Mouse (Mus musculus) cerebellum, adult 2 months (tissue): ENCODE measurements around the gene Ntng2. TPM values are rescaled to one million over a fixed set of nuclear protein-coding genes. Genes with fewer than 3 reads are reported as not detected.

Experiments
- DNase-seq, 2 experiments: peaks; one replicate each; pipeline ENCODE4 v3.0.0; 2021
- H3K27ac ChIP-seq: fragments of 200-500 bp; 2 replicates; pipeline ENCODE4 v1.5.1; 2012; ENCODE audit warnings: low read length, control low read depth, inconsistent platforms; ENCODE audit not compliant: insufficient read depth
- H3K27me3 ChIP-seq: fragments of 200-500 bp; 2 replicates; pipeline ENCODE4 v1.6.1; 2012; ENCODE audit warnings: inconsistent platforms, mild to moderate bottlenecking, low read length, moderate library complexity; ENCODE audit not compliant: control insufficient read depth, insufficient read depth
- H3K4me1 ChIP-seq: fragments of 200-500 bp; 2 replicates; pipeline ENCODE4 v1.6.1; 2011; ENCODE audit warnings: low read length; ENCODE audit not compliant: control insufficient read depth, insufficient read depth
- H3K4me3 ChIP-seq: fragments of 200-500 bp; replicated peaks from 2 replicates; pipeline ENCODE3; 2011; ENCODE audit warnings: mild to moderate bottlenecking, low read depth, low read length, control low read depth; ENCODE audit not compliant: insufficient read depth
- CTCF ChIP-seq: fragments of 200-500 bp; IDR thresholded peaks from 2 replicates; pipeline ENCODE4 v1.5.1; 2011; ENCODE audit warnings: low read depth, mild to moderate bottlenecking, control low read depth, low read length, moderate library complexity, borderline replicate concordance; ENCODE audit not compliant: insufficient read depth
- POLR2A ChIP-seq: fragments of 200-500 bp; IDR thresholded peaks from 2 replicates; pipeline ENCODE4 v1.6.1; 2011; ENCODE audit warnings: low read length, control low read depth, borderline replicate concordance; ENCODE audit not compliant: insufficient read depth
- WGBS: fragments of 180-500 bp; shearing (Covaris S2); methylation state at CpG from one replicate; pipeline ENCODE4 v1.1.7; 2018; 5-methylcytosine and 5-hydroxymethylcytosine counted together
- polyA plus RNA-seq: library from polyadenylated mRNA; depleted of rRNA; stranded (reverse); fragments of >200 nt; gene quantifications from 2 replicates; pipeline ENCODE4 v1.2.3, GENCODE M21; 2012

Gene Ntng2
- polyA plus RNA-seq, 1 experiment = 26.0 TPM

DNA sequence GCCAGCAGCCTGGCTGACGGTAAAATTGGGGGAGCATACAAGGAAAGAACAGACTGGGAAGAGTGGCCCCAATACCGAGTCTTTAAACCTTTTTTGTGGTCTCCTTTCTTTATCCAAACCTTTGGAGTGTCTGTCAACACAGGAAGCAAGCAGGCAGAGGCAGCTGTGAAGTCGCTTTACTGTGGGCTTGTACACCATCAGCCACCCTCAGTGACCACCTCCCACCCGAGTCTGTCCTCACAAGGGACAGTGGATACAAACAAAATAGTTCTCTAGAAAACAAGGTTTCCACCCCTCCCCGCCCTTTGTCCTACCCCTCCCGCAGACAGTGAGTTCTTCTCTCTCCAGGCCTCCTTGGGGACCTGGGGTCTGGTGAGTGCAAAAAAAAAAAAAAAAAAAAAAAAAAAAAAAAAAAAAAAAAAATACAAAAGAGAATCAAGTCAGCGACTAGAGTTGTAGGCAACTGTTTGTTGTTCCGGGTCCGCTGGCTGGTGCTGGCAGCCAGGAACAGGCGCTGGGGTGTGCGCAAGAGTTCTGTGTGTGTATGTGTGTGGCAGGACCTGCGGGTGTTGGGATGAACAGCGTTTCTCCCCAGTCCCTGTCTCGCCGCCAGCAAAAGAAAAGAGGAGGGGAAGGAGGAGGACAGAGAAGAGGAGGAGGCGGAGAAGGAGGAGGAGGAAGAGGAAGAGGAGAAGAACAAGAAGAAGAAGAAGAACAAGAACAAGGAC, 58.8 kb downstream of the Ntng2 start:
- H3K4me1 ChIP-seq = no peaks in the 10 kb centered on the region
- no peak overlapping the region for H3K27ac ChIP-seq
- H3K4me3 ChIP-seq = peak overlapping the region; percentile 29
- peak in 1 of 2 experiments; percentile 15 for DNase-seq
- H3K27me3 ChIP-seq = no peaks in the 10 kb centered on the region
- no peak for TF ChIP-seq CTCF
- TF ChIP-seq POLR2A = no peak
- 21% methylated on average over 16 of the region's 16 CpGs for WGBS

DNA sequence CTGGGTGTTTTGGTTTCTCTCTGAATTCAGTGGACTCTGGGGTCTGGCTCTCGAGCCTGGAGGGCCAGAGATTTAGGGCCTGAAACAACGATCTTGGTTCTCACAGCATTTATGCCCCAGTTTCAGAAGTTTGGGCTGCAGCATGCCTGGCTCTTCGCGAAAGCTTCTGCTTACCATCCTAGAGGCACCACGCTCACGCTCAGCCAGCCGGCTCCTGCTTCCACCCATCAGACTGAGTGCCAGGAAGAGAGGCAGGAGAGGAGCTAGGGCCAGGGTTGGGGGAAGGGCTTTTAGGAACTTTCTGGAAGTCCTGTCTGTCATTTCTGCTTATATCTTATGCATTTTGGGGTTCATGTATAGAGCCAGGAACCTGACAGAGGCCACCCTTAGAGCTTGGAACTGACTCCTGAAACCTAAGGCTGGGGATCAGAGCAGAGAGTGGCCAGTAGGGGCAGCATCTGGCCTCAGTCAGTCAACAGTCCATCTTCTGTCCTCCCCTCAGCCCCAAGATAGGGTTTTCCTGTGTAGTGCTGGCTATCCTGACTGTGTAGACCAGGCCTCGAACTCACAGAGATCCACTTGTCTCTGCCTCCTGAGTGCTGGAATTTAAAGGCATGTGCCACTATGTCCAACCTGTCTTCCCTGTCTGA, 60.1 kb downstream of the Ntng2 start:
- Histone ChIP-seq H3K27ac (no peak overlapping the region), H3K4me3 (no peak overlapping the region), H3K4me1 (no peaks in the 10 kb centered on the region), H3K27me3 (no peaks in the 10 kb centered on the region)
- DNase-seq = no peak
- WGBS = 80% methylated on average over 8 of the region's 8 CpGs
- peak; percentile 41; the same call in 1 of the 2 replicates for TF ChIP-seq CTCF
- TF ChIP-seq POLR2A = no peak

DNA sequence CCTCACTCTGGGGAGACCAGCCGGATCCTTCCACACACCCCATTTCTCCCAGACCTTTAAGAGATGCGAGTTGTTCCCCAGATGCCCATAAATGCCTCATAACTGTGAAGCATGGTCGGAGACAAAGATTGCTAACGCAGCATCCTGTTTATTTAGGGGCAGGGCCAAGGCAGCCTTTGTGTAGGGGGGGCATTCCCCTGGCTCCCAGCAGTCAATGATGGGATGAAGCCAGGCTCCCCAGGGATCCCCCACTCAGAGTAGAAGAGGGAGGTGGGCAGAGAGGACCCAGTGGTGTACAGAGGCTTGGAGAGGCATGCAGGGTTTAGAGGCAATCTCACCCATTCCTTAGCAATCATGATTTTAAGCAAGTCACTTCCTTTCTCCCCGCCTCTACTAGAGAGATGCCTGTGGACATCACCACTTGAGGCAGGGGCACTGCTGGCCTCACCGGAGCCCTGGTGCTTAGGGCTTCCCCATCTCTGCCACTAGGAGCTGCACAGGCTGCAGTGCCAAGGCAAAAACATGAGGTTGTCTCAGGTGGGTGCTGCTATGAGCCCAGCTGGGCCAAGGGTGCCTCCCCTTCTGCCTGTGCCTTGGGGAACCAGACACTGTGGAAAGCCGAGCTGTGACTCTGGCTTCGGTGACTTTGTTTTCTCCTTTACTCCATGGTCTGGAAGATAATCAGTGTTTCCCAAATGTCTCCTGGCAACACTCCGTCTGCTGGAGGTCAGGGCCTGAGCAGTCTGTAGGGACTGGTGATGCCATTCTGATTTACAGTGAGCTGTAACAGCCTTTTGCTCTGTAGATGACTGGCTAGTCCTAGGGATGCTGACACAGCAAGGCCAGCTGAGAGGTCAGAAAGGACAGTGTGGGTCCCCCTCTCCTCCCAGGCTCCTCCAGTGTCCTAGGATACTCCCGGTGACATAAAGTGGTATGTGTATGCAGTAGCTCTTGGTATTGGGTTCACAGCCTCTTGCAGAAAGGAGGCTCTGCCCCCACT, 61.3 kb downstream of the Ntng2 start:
- WGBS = 84% methylated on average over 10 of the region's 10 CpGs
- no peak for DNase-seq
- Histone ChIP-seq H3K27ac (no peak overlapping the region), H3K27me3 (no peaks in the 10 kb centered on the region), H3K4me1 (no peaks in the 10 kb centered on the region), H3K4me3 (no peak overlapping the region)
- TF ChIP-seq CTCF = no peak
- no peak for TF ChIP-seq POLR2A

DNA sequence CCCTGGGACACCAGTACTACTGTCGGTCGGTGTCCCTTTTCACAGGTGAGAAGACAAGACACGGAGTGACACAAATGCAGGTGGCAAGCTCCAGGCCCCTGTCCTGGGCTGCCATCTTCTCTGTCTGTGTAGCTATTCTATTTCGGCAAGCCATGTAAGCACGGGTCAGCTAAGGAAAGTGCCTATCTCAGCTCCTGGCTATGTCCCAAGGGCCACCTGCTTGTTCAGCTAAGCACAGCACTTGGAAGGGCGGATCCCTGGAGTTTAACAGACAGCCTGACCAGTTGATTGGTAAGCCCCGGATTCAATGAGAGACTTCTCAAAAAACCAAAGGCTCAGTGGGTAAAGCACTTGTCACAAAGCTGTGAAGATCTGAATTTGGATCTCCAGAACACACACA, 62.4 kb downstream of the Ntng2 start:
- Histone ChIP-seq H3K4me1 (no peaks in the 10 kb centered on the region), H3K27me3 (no peaks in the 10 kb centered on the region), H3K27ac (no peak overlapping the region), H3K4me3 (no peak overlapping the region)
- TF ChIP-seq CTCF (no peak), POLR2A (no peak)
- no peak for DNase-seq
- 58% methylated on average over 7 of the region's 7 CpGs for WGBS

DNA sequence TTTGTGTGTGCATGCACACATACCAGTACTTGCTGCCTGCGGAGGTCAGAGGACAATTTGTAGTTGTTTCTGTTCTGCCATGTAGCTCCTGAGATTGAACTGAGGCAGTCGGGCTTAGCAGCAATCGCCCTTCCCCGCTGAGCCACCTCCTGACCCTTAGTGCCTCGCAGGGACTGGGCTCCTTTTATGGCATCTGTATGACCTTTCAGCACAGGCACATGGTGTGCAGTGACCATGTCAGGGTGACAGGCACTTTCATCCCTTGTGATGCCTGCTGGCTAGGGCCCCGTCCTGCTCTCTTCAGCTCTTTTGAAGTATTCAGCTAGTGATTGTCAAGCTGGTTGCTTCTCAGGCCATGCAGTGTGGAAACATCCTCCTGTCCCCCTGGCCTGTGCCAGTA, 66.6 kb downstream of the Ntng2 start:
- WGBS = 49% methylated on average over 6 of the region's 6 CpGs
- TF ChIP-seq CTCF = no peak
- no peak for TF ChIP-seq POLR2A
- H3K27ac ChIP-seq = no peak overlapping the region

DNA sequence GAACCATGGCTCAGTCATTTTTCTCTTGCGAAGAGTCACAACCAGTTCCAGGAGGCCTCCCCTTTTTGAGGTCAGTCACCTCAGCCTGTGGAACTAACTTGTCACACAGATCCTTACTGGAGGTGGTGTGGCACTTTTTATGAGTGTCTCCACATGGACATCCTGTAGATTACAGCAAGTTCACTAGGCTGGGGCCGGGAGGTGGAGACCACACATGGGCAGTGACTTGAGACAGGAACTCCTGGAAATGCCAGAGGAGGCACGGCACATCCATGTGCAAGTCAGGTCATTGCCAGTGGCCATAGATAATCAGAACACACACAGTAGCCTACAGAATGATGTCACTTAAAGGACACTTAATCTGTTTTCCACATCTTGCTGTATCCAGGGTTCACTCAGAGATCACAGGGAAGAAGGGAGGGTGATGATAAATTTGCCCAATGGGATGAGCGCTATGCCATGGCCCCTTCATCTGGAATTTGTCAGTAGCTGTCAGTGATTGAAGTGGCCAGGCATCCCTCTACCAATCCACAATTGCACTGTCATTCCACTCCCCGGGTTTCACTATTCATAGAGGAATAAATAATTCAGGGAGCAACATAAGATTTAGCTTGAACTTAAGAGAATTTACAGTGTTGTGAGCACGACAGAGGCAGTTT, 69.4 kb downstream of the Ntng2 start:
- 71% methylated on average over 6 of the region's 6 CpGs for WGBS
- no peak overlapping the region for H3K4me3 ChIP-seq
- no peak for DNase-seq
- H3K27ac ChIP-seq = no peak overlapping the region
- TF ChIP-seq CTCF (no peak), POLR2A (no peak)
- no peaks in the 10 kb centered on the region for H3K27me3 ChIP-seq
- H3K4me1 ChIP-seq = no peaks in the 10 kb centered on the region

More for the DNA sequence above, 66.6 kb downstream of the Ntng2 start:
- H3K4me3 ChIP-seq = no peak overlapping the region
- no peaks in the 10 kb centered on the region for H3K4me1 ChIP-seq
- no peaks in the 10 kb centered on the region for H3K27me3 ChIP-seq
- no peak for DNase-seq

DNA sequence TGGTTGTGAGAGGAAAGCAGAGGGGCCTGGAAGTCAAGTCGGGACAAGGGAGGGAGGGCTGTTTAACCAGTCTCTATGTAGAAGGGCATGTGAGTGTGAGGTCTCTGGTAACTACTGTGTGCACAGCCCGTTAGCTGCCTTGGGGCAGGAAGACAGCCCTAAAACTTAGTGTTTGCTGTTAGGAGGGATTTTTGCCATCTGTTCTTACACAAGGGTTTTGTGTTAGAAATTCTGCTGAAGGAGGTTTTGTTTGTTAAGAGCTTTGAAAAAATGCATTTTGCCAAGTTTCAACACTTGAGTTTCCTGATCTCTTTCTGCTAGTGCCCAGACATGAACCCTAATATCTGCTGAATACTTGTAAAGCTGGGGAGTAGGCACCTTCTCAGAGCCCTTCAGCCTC, 71.7 kb downstream of the Ntng2 start:
- TF ChIP-seq CTCF (no peak), POLR2A (no peak)
- H3K27ac ChIP-seq = no peak overlapping the region
- 92% methylated on average over 2 of the region's 2 CpGs for WGBS
- no peaks in the 10 kb centered on the region for H3K4me1 ChIP-seq
- DNase-seq = no peak
- no peaks in the 10 kb centered on the region for H3K27me3 ChIP-seq
- H3K4me3 ChIP-seq = no peak overlapping the region
